Mouse (Mus musculus): ENCODE data around the gene Bpifc. TPM values are rescaled to one million over a fixed set of nuclear protein-coding genes. Genes with fewer than 3 reads are reported as not detected.

The Bpifc gene
- polyA plus RNA-seq, 1 experiment from 2014 or later = not detected

DNA sequence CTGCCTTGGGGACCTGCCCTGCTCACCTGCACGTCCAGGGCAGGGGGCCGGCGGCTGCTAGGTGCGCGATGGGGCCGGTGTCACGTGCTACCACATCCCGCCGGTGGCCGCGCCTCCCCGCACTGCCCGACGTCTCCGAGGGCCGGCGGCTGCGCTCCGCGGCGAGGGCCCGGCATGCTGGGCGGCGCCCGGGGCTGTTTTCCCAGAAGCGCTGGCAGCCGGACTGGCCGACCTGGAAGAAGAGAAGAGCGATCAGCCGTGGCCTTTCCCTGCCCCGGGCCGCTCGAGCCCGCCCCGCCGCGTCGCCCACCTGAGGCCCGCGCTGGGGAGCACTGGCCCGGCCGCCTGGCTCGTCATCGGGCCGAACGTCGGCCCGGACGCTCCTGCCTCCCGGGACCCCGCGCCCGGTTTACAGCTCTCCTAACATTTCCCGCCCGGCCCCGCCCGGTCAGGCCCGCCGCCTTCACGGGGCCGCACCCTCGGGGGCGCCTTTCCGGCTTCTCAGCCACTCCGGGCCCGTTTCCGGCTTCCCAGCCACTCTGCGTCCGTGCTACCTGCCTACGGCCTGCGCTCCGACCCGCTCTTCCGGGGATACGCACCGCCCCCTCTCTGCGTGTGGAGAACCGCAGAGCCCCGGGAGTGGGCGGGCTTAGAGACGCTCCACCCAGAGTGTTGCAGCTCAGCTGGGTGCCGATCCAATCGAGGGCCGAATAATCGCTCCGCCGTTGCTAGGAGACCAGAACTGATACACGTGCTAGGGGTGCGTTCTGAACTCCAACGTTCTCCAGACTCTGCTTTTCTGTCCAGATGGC, 95.0 kb downstream of the Bpifc start, which contains the start of gene Prdm4:
Prdm4 (minus strand) TSS at position 645 of the 812 bp plus-strand sequence.
- peaks cover 15% of the 10 kb centered on the region for H3K4me1 ChIP-seq (ENCODE audit: control insufficient read depth, insufficient read depth, low read length)
- WGBS = under 1% methylated on average over 89 of the region's 90 CpGs
- peak within 1 kb of the TSS; percentile 86 for H3K9ac ChIP-seq (ENCODE audit: low read depth, low read length)
- H3K27ac ChIP-seq (ENCODE audit: low read length) = peak within 1 kb of the TSS; percentile 79
- no peaks in the 10 kb centered on the region for H3K9me3 ChIP-seq (replicated peaks; ENCODE audit: control insufficient read depth, low read length, poor library complexity, severe bottlenecking)
- H3K36me3 ChIP-seq (ENCODE audit: control insufficient read depth, insufficient read depth, low read length) = peaks cover 11% of the 10 kb centered on the region
- peak; percentile 100 for ATAC-seq
- no peaks in the 10 kb centered on the region; the same call in none of the 2 replicates for H3K27me3 ChIP-seq (ENCODE audit: control insufficient read depth, insufficient read depth, low read depth, low read length)
- H3K4me2 ChIP-seq (ENCODE audit: low read length) = peak within 1 kb of the TSS; percentile 89
- H3K4me3 ChIP-seq (ENCODE audit: low read depth, low read length) = peak within 1 kb of the TSS; percentile 96

Other genes with a start within 250 kb of the Bpifc start
- 64.4 and 65.7 TPM in 2 replicates for gene Pwp1, start 182.4 kb downstream of the Bpifc start, polyA plus RNA-seq (2015; fragmentation: Nextera tagmentation; extraction: Ambion mirVana)
- gene Prdm4, start 94.8 kb downstream of the Bpifc start, polyA plus RNA-seq (2015; fragmentation: Nextera tagmentation; extraction: Ambion mirVana) = 20.3 and 21.7 TPM in 2 replicates
- gene Ascl4, start 84.2 kb downstream of the Bpifc start, polyA plus RNA-seq (2015; fragmentation: Nextera tagmentation; extraction: Ambion mirVana) = 1.2 and 1.3 TPM in 2 replicates
- 176 and 183 TPM in 2 replicates for gene Rtcb, start 54.1 kb downstream of the Bpifc start, polyA plus RNA-seq (2015; fragmentation: Nextera tagmentation; extraction: Ambion mirVana)
- gene Fbxo7, start 10.1 kb upstream of the Bpifc start, polyA plus RNA-seq (2015; fragmentation: Nextera tagmentation; extraction: Ambion mirVana) = 18.9 and 21.6 TPM in 2 replicates